Mouse (Mus musculus): ENCODE measurements at regions not wholly inside any gene's neighbourhood (a gene's known extent, or its start where the extent isn't known, plus 50 kb on each side); places are given as distances from the start of the nearest gene placed in this dataset.
"Not testable (repeated sequence)": the region's sequence is repeated elsewhere in the genome, so short reads cannot be mapped to it uniquely, and the experiment has no call there.

GRCm38 (mm10) chr13:5527400-5527799 is 333.9 kb upstream of the Klf6 start:
- ATAC-seq (ENCODE audit: low TSS enrichment): no peak

- peak; percentile 55; the same call in 1 of the 2 replicates for ATAC-seq (ENCODE audit: low TSS enrichment)
Measured at GRCm38 (mm10) chr13:5540321-5540720, 321.0 kb upstream of the Klf6 start.

- no peak for ATAC-seq (ENCODE audit: low TSS enrichment)
Measured at GRCm38 (mm10) chr13:5545521-5545920, 315.8 kb upstream of the Klf6 start.

- no peak for ATAC-seq (ENCODE audit: low TSS enrichment)
Measured at GRCm38 (mm10) chr13:5546011-5546410, 315.3 kb upstream of the Klf6 start.

- ATAC-seq (ENCODE audit: low TSS enrichment): no peak
Measured at GRCm38 (mm10) chr13:5546937-5547336, 314.3 kb upstream of the Klf6 start.

GRCm38 (mm10) chr13:5548768-5549167 is 312.5 kb upstream of the Klf6 start:
- no peak for ATAC-seq (ENCODE audit: low TSS enrichment)

GRCm38 (mm10) chr13:5549175-5549574 is 312.1 kb upstream of the Klf6 start:
- ATAC-seq (ENCODE audit: low TSS enrichment): no peak

GRCm38 (mm10) chr13:5549747-5550146 is 311.5 kb upstream of the Klf6 start:
- ATAC-seq (ENCODE audit: low TSS enrichment): no peak

GRCm38 (mm10) chr13:5550354-5550753 is 310.9 kb upstream of the Klf6 start:
- ATAC-seq (ENCODE audit: low TSS enrichment): no peak

GRCm38 (mm10) chr13:5551131-5551530 is 310.2 kb upstream of the Klf6 start:
- no peak for ATAC-seq (ENCODE audit: low TSS enrichment)

- no peak for ATAC-seq (ENCODE audit: low TSS enrichment)
Measured at GRCm38 (mm10) chr13:5553461-5553860, 307.8 kb upstream of the Klf6 start.

- peak; percentile 95 for ATAC-seq (ENCODE audit: low TSS enrichment)
Measured at GRCm38 (mm10) chr13:5558095-5558494, 303.2 kb upstream of the Klf6 start.

- no peak for ATAC-seq (ENCODE audit: low TSS enrichment)
Measured at GRCm38 (mm10) chr13:5566479-5566878, 294.8 kb upstream of the Klf6 start.

- no peak for ATAC-seq (ENCODE audit: low TSS enrichment)
Measured at GRCm38 (mm10) chr13:5566896-5567295, 294.4 kb upstream of the Klf6 start.

GRCm38 (mm10) chr13:5569579-5569978 is 291.7 kb upstream of the Klf6 start:
- peak; percentile 86 for ATAC-seq (ENCODE audit: low TSS enrichment)

- ATAC-seq (ENCODE audit: low TSS enrichment): no peak
Measured at GRCm38 (mm10) chr13:5570386-5570785, 290.9 kb upstream of the Klf6 start.

- no peak for ATAC-seq (ENCODE audit: low TSS enrichment)
Measured at GRCm38 (mm10) chr13:5576568-5576967, 284.7 kb upstream of the Klf6 start.

- ATAC-seq (ENCODE audit: low TSS enrichment): not testable (repeated sequence)
Measured at GRCm38 (mm10) chr13:5583681-5584080, 277.6 kb upstream of the Klf6 start.

GRCm38 (mm10) chr13:5587196-5587595 is 274.1 kb upstream of the Klf6 start:
- ATAC-seq (ENCODE audit: low TSS enrichment): no peak

GRCm38 (mm10) chr13:5591286-5591685 is 270.0 kb upstream of the Klf6 start:
- no peak for ATAC-seq (ENCODE audit: low TSS enrichment)

- no peak for ATAC-seq (ENCODE audit: low TSS enrichment)
Measured at GRCm38 (mm10) chr13:5591837-5592555, 269.3 kb upstream of the Klf6 start.

- ATAC-seq (ENCODE audit: low TSS enrichment): peak; percentile 83
Measured at GRCm38 (mm10) chr13:5592556-5593061, 268.7 kb upstream of the Klf6 start.

- no peak for ATAC-seq (ENCODE audit: low TSS enrichment)
Measured at GRCm38 (mm10) chr13:5601648-5602047, 259.6 kb upstream of the Klf6 start.

All from frontal cortex, adult (tissue).